Mouse (Mus musculus): ENCODE results near the gene Lrrc75a. TPM values are rescaled to one million over a fixed set of nuclear protein-coding genes. Genes with fewer than 3 reads are reported as not detected.

Lrrc75a gene
- total RNA-seq, 2 experiments from 2014 or later = 15.7 to 16.5 TPM

Other genes with a start within 250 kb of the Lrrc75a start
- 1 to 10 TPM; 3.9 to 4.5 TPM for gene Pigl, start 190.1 kb downstream of the Lrrc75a start, total RNA-seq (2021)
- gene Ncor1, start 190.0 kb downstream of the Lrrc75a start, total RNA-seq (2021) = 100 to 1,000 TPM; 137 to 151 TPM
- 10 to 100 TPM; 23.8 to 25.7 TPM for gene Cenpv, start 109.3 kb downstream of the Lrrc75a start, total RNA-seq (2021)
- 100 to 1,000 TPM; 828 to 847 TPM for gene Ubb, start 97.4 kb downstream of the Lrrc75a start, total RNA-seq (2021)
- 1 to 10 TPM; 3.0 to 3.2 TPM for gene Trpv2, start 74.0 kb downstream of the Lrrc75a start, total RNA-seq (2021)
- 10 to 100 TPM; 18.5 to 20.9 TPM for gene Mmgt2, start 141 bp upstream of the Lrrc75a start, total RNA-seq (2021)
- gene Zfp287, start 83.4 kb upstream of the Lrrc75a start, total RNA-seq (2021) = 1 to 10 TPM; 3.5 to 4.4 TPM
- not detected for gene Gm10428, start 104.6 kb upstream of the Lrrc75a start, total RNA-seq (2021)
- gene Zfp286, start 140.9 kb upstream of the Lrrc75a start, total RNA-seq (2021) = 1 to 10 TPM; 1.9 to 2.1 TPM
- 10 to 100 TPM in 1 of 2 experiments, 1 to 10 TPM in 1; 7.6 to 10.0 TPM for gene Trim16, start 171.7 kb upstream of the Lrrc75a start, total RNA-seq (2021)
- under 1 TPM in 1 of 2 experiments, not detected in 1; 0.23 TPM for gene Fbxw10, start 198.5 kb upstream of the Lrrc75a start, total RNA-seq (2021)
- 10 to 100 TPM; 18.2 to 22.0 TPM for gene Tvp23b, start 230.9 kb upstream of the Lrrc75a start, total RNA-seq (2021)

All from heart, postnatal 4 days (tissue).